Mouse (Mus musculus): Measurements from ENCODE around the gene Vmn1r195. TPM values are rescaled to one million over a fixed set of nuclear protein-coding genes. Genes with fewer than 3 reads are reported as not detected.
"Not testable (repeated sequence)": the region's sequence is repeated elsewhere in the genome, so short reads cannot be mapped to it uniquely, and the experiment has no call there.

The Vmn1r195 gene
- not detected in 2 replicates for polyA plus RNA-seq (2015; fragmentation: Nextera tagmentation; extraction: Ambion mirVana)

GRCm38 (mm10) chr13:22270222-22270621 lies at the start of gene Vmn1r195:
TSS of gene Vmn1r195 (plus strand) at chr13:22270522.
- H3K4me1 ChIP-seq (ENCODE audit: control insufficient read depth, insufficient read depth, low read length); H3K4me3 ChIP-seq (replicated peaks; ENCODE audit: low read length); H3K36me3 ChIP-seq (ENCODE audit: control insufficient read depth, insufficient read depth, low read length); H3K9ac ChIP-seq (ENCODE audit: low read length); H3K4me2 ChIP-seq (ENCODE audit: low read depth, low read length); H3K27me3 ChIP-seq (ENCODE audit: control insufficient read depth, insufficient read depth, low read length); ATAC-seq (ENCODE audit: insufficient read depth, low FRiP score); H3K27ac ChIP-seq (ENCODE audit: low read length); H3K9me3 ChIP-seq (replicated peaks; ENCODE audit: control insufficient read depth, low read length): not testable (repeated sequence)
- WGBS: 85% methylated on average over 1 of the region's 1 CpGs

GRCm38 (mm10) chr13:22223060-22223459 lies 47.3 kb upstream of the Vmn1r195 start, which contains the start of gene Vmn1r193:
TSS of gene Vmn1r193 (minus strand) at chr13:22223160.
- not testable (repeated sequence) for H3K27me3 ChIP-seq (ENCODE audit: control insufficient read depth, insufficient read depth, low read length); H3K27ac ChIP-seq (ENCODE audit: low read length); H3K36me3 ChIP-seq (ENCODE audit: control insufficient read depth, insufficient read depth, low read length); H3K9ac ChIP-seq (ENCODE audit: low read length); H3K4me1 ChIP-seq (ENCODE audit: control insufficient read depth, insufficient read depth, low read length); H3K9me3 ChIP-seq (replicated peaks; ENCODE audit: control insufficient read depth, low read length); H3K4me2 ChIP-seq (ENCODE audit: low read depth, low read length); H3K4me3 ChIP-seq (replicated peaks; ENCODE audit: low read length); ATAC-seq (ENCODE audit: insufficient read depth, low FRiP score)
- whole genome bisulfite sequencing: 78% methylated on average over 1 of the region's 1 CpGs

- Histone ChIP-seq H3K4me2 (ENCODE audit: low read depth, low read length) (no peak within 1 kb of the TSS), H3K27ac (ENCODE audit: low read length) (no peak within 1 kb of the TSS), H3K4me1 (ENCODE audit: control insufficient read depth, insufficient read depth, low read length) (no peaks in the 10 kb centered on the region), H3K27me3 (ENCODE audit: control insufficient read depth, insufficient read depth, low read length) (no peaks in the 10 kb centered on the region), H3K9ac (ENCODE audit: low read length) (no peak within 1 kb of the TSS), H3K4me3 (replicated peaks; ENCODE audit: low read length) (no peak within 1 kb of the TSS), H3K9me3 (replicated peaks; ENCODE audit: control insufficient read depth, low read length) (no peaks in the 10 kb centered on the region), H3K36me3 (ENCODE audit: control insufficient read depth, insufficient read depth, low read length) (no peaks in the 10 kb centered on the region)
- no peak for ATAC-seq (ENCODE audit: insufficient read depth, low FRiP score)
- 27% methylated on average over 1 of the region's 1 CpGs for WGBS
These were observed 26.4 kb upstream of the Vmn1r195 start, which contains the start of gene Vmn1r194 for GRCm38 (mm10) chr13:22243915-22244314. TSS of gene Vmn1r194 (plus strand) at chr13:22244215.

- no peak for ATAC-seq (ENCODE audit: insufficient read depth, low FRiP score)
- Histone ChIP-seq H3K4me3 (replicated peaks; ENCODE audit: low read length) (no peak overlapping the region), H3K9me3 (replicated peaks; ENCODE audit: control insufficient read depth, low read length) (no peaks in the 10 kb centered on the region), H3K27me3 (ENCODE audit: control insufficient read depth, insufficient read depth, low read length) (no peaks in the 10 kb centered on the region), H3K36me3 (ENCODE audit: control insufficient read depth, insufficient read depth, low read length) (no peaks in the 10 kb centered on the region), H3K27ac (ENCODE audit: low read length) (no peak overlapping the region), H3K4me1 (ENCODE audit: control insufficient read depth, insufficient read depth, low read length) (no peaks in the 10 kb centered on the region), H3K9ac (ENCODE audit: low read length) (no peak overlapping the region), H3K4me2 (ENCODE audit: low read depth, low read length) (no peak overlapping the region)
- 42% methylated on average over 2 of the region's 2 CpGs for WGBS
These were observed 1.4 kb downstream of the Vmn1r195 start for GRCm38 (mm10) chr13:22271721-22272120.

GRCm38 (mm10) chr13:22284578-22284977 lies 14.3 kb downstream of the Vmn1r195 start:
- H3K9me3 ChIP-seq (replicated peaks; ENCODE audit: control insufficient read depth, low read length): no peaks in the 10 kb centered on the region
- no peak overlapping the region for H3K9ac ChIP-seq (ENCODE audit: low read length)
- H3K27ac ChIP-seq (ENCODE audit: low read length): no peak overlapping the region
- 60% methylated on average over 2 of the region's 2 CpGs for WGBS
- H3K4me1 ChIP-seq (ENCODE audit: control insufficient read depth, insufficient read depth, low read length): no peaks in the 10 kb centered on the region
- no peaks in the 10 kb centered on the region for H3K27me3 ChIP-seq (ENCODE audit: control insufficient read depth, insufficient read depth, low read length)
- H3K4me2 ChIP-seq (ENCODE audit: low read depth, low read length): no peak overlapping the region
- ATAC-seq (ENCODE audit: insufficient read depth, low FRiP score): no peak
- H3K36me3 ChIP-seq (ENCODE audit: control insufficient read depth, insufficient read depth, low read length): no peaks in the 10 kb centered on the region
- no peak overlapping the region for H3K4me3 ChIP-seq (replicated peaks; ENCODE audit: low read length)

GRCm38 (mm10) chr13:22289620-22290019 lies 19.3 kb downstream of the Vmn1r195 start, which contains the start of gene Vmn1r196:
TSS of gene Vmn1r196 (plus strand) at chr13:22289920.
- no peak for ATAC-seq (ENCODE audit: insufficient read depth, low FRiP score)
- no peaks in the 10 kb centered on the region for H3K4me1 ChIP-seq (ENCODE audit: control insufficient read depth, insufficient read depth, low read length)
- H3K9me3 ChIP-seq (replicated peaks; ENCODE audit: control insufficient read depth, low read length): no peaks in the 10 kb centered on the region
- H3K9ac ChIP-seq (ENCODE audit: low read length): no peak within 1 kb of the TSS
- H3K27ac ChIP-seq (ENCODE audit: low read length): no peak within 1 kb of the TSS
- H3K4me2 ChIP-seq (ENCODE audit: low read depth, low read length): no peak within 1 kb of the TSS
- H3K27me3 ChIP-seq (ENCODE audit: control insufficient read depth, insufficient read depth, low read length): no peaks in the 10 kb centered on the region
- H3K36me3 ChIP-seq (ENCODE audit: control insufficient read depth, insufficient read depth, low read length): no peaks in the 10 kb centered on the region
- 87% methylated on average over 2 of the region's 2 CpGs for WGBS
- H3K4me3 ChIP-seq (replicated peaks; ENCODE audit: low read length): no peak within 1 kb of the TSS

GRCm38 (mm10) chr13:22308075-22308474 lies 37.8 kb downstream of the Vmn1r195 start:
- not testable (repeated sequence) for H3K9ac ChIP-seq (ENCODE audit: low read length); H3K27ac ChIP-seq (ENCODE audit: low read length); H3K27me3 ChIP-seq (ENCODE audit: control insufficient read depth, insufficient read depth, low read length); H3K4me3 ChIP-seq (replicated peaks; ENCODE audit: low read length); H3K4me2 ChIP-seq (ENCODE audit: low read depth, low read length); ATAC-seq (ENCODE audit: insufficient read depth, low FRiP score); H3K36me3 ChIP-seq (ENCODE audit: control insufficient read depth, insufficient read depth, low read length); H3K9me3 ChIP-seq (replicated peaks; ENCODE audit: control insufficient read depth, low read length); H3K4me1 ChIP-seq (ENCODE audit: control insufficient read depth, insufficient read depth, low read length)
- 89% methylated on average over 5 of the region's 5 CpGs for WGBS

- ATAC-seq (ENCODE audit: insufficient read depth, low FRiP score): no peak
These were observed 45.0 kb downstream of the Vmn1r195 start for GRCm38 (mm10) chr13:22315361-22315760.

GRCm38 (mm10) chr13:22317366-22317765 lies 47.0 kb downstream of the Vmn1r195 start:
- whole genome bisulfite sequencing: 83% methylated on average over 2 of the region's 2 CpGs
- Histone ChIP-seq H3K9me3 (replicated peaks; ENCODE audit: control insufficient read depth, low read length) (no peaks in the 10 kb centered on the region), H3K4me1 (ENCODE audit: control insufficient read depth, insufficient read depth, low read length) (no peaks in the 10 kb centered on the region), H3K36me3 (ENCODE audit: control insufficient read depth, insufficient read depth, low read length) (no peaks in the 10 kb centered on the region), H3K9ac (ENCODE audit: low read length) (no peak overlapping the region), H3K27me3 (ENCODE audit: control insufficient read depth, insufficient read depth, low read length) (no peaks in the 10 kb centered on the region), H3K4me3 (replicated peaks; ENCODE audit: low read length) (no peak overlapping the region), H3K27ac (ENCODE audit: low read length) (no peak overlapping the region), H3K4me2 (ENCODE audit: low read depth, low read length) (no peak overlapping the region)
- no peak for ATAC-seq (ENCODE audit: insufficient read depth, low FRiP score)

More at GRCm38 (mm10) chr13:22315361-22315760, 45.0 kb downstream of the Vmn1r195 start:
- Histone ChIP-seq H3K4me2 (ENCODE audit: low read depth, low read length) (no peak overlapping the region), H3K36me3 (ENCODE audit: control insufficient read depth, insufficient read depth, low read length) (no peaks in the 10 kb centered on the region), H3K27ac (ENCODE audit: low read length) (no peak overlapping the region), H3K4me3 (replicated peaks; ENCODE audit: low read length) (no peak overlapping the region), H3K9me3 (replicated peaks; ENCODE audit: control insufficient read depth, low read length) (no peaks in the 10 kb centered on the region), H3K9ac (ENCODE audit: low read length) (no peak overlapping the region), H3K27me3 (ENCODE audit: control insufficient read depth, insufficient read depth, low read length) (no peaks in the 10 kb centered on the region), H3K4me1 (ENCODE audit: control insufficient read depth, insufficient read depth, low read length) (no peaks in the 10 kb centered on the region)
- 72% methylated on average over 2 of the region's 2 CpGs for WGBS

GRCm38 (mm10) chr13:22320091-22320490 lies 49.8 kb downstream of the Vmn1r195 start:
- H3K4me3 ChIP-seq (replicated peaks; ENCODE audit: low read length): no peak overlapping the region
- H3K9me3 ChIP-seq (replicated peaks; ENCODE audit: control insufficient read depth, low read length): no peaks in the 10 kb centered on the region
- no peak overlapping the region for H3K4me2 ChIP-seq (ENCODE audit: low read depth, low read length)
- no peaks in the 10 kb centered on the region for H3K36me3 ChIP-seq (ENCODE audit: control insufficient read depth, insufficient read depth, low read length)
- no peaks in the 10 kb centered on the region for H3K4me1 ChIP-seq (ENCODE audit: control insufficient read depth, insufficient read depth, low read length)
- H3K9ac ChIP-seq (ENCODE audit: low read length): no peak overlapping the region
- ATAC-seq (ENCODE audit: insufficient read depth, low FRiP score): no peak
- no peak overlapping the region for H3K27ac ChIP-seq (ENCODE audit: low read length)
- no peaks in the 10 kb centered on the region for H3K27me3 ChIP-seq (ENCODE audit: control insufficient read depth, insufficient read depth, low read length)
